Mouse (Mus musculus): ENCODE measurements around the gene Slc6a6.

- no peak for TF ChIP-seq E2F4 (IDR thresholded peaks at IDR 0.05; ENCODE audit: insufficient read depth)
- TF ChIP-seq POLR2A (IDR thresholded peaks at IDR 0.05; ENCODE audit: insufficient read length, low read depth): no peak
- no peak for TF ChIP-seq TCF3 (IDR thresholded peaks at IDR 0.05; ENCODE audit: insufficient read length, low read depth)
Observed at GRCm38 (mm10) chr6:91728939-91729619, 45.2 kb downstream of the Slc6a6 start.

All from myocyte (in vitro differentiated cells).